Mouse (Mus musculus): ENCODE results near the gene Araf.
"Not testable (repeated sequence)": the region's sequence is repeated elsewhere in the genome, so short reads cannot be mapped to it uniquely, and the experiment has no call there.

Araf gene

GRCm38 (mm10) chrX:20797681-20798080, at the start of gene Araf:
Gene Araf, plus strand, starts transcription at chrX:20797814.
- DNase-seq (ENCODE audit: low spot score in 2 of 2): peak in 1 of 2 experiments; percentile 4

DNA sequence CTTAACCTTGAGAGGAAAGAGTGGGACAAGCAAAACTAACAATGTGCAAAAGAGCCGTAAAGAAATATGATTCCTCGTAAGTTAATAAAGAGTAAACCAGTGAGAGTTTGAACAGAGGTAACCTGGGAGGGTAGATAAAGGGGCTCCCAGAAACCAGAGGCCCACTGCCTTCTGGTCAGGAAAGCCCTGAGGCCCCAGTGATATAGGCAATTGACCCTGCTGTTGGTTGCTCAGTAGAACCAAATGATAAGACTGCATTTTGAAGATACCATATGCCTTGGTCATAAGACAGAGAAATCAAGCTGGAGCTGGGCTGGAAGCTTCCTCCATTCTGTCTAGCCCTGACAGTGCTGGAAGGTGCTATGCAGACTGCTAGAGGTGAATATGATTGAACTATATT, 48.8 kb upstream of the Araf start:
- no peak for DNase-seq (ENCODE audit: low spot score in 2 of 2)

GRCm38 (mm10) chrX:20761201-20761600, 36.4 kb upstream of the Araf start:
- DNase-seq (ENCODE audit: low spot score in 2 of 2): no peak

- peak; percentile 79 to 81 for DNase-seq (ENCODE audit: low spot score in 2 of 2)
Observed at GRCm38 (mm10) chrX:20770697-20771381, 26.8 kb upstream of the Araf start.

DNA sequence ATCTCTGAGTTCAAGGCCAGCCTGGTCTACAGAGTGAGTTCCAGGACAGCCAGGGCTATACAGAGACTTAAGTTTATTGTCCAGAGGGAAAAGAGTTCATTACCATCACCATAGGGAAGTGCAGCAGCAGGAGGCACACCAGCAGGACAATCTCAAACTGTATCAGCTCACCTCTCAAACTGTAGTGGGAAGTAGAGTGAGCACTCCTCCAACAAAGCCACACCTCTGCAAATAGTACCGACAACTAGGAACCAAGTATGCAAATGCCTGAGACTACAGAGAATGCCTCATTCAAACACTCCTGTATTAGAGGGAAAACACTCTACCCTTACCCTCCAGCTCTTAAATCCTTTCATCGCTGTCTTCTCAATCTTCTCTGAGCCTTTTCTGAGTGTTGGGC, 25.9 kb upstream of the Araf start:
- no peak for DNase-seq (ENCODE audit: low spot score in 2 of 2)

- no peak for DNase-seq (ENCODE audit: low spot score in 2 of 2)
Observed at GRCm38 (mm10) chrX:20775271-20776016, 22.2 kb upstream of the Araf start.

DNA sequence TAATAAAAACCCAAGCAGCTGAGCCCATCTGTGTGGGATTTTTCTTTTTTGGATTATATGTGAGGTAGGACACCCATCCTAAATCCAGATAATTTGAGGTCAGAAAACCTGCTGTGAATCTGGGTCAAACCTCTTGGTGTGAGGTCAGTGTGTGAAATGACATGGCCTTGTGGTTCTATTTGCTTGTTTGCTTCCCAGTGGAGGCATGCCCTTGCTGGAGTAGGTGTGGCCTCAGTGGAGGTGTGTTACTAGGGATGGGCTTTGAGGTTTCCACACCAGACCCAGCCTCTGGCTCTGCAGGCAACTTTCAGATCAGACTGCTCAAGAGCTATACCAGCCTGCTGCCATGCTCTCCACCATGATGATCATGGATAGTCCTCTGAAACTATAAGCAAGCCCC, 20.0 kb upstream of the Araf start:
- DNase-seq (ENCODE audit: low spot score in 2 of 2): no peak

- no peak for DNase-seq (ENCODE audit: low spot score in 2 of 2)
Observed at GRCm38 (mm10) chrX:20787309-20787708, 10.3 kb upstream of the Araf start.

- no peak for DNase-seq (ENCODE audit: low spot score in 2 of 2)
Observed at GRCm38 (mm10) chrX:20792417-20792816, 5.2 kb upstream of the Araf start.

GRCm38 (mm10) chrX:20793230-20793629, 4.4 kb upstream of the Araf start:
- DNase-seq (ENCODE audit: low spot score in 2 of 2): no peak

- no peak for DNase-seq (ENCODE audit: low spot score in 2 of 2)
Observed at GRCm38 (mm10) chrX:20794229-20794628, 3.4 kb upstream of the Araf start.

DNA sequence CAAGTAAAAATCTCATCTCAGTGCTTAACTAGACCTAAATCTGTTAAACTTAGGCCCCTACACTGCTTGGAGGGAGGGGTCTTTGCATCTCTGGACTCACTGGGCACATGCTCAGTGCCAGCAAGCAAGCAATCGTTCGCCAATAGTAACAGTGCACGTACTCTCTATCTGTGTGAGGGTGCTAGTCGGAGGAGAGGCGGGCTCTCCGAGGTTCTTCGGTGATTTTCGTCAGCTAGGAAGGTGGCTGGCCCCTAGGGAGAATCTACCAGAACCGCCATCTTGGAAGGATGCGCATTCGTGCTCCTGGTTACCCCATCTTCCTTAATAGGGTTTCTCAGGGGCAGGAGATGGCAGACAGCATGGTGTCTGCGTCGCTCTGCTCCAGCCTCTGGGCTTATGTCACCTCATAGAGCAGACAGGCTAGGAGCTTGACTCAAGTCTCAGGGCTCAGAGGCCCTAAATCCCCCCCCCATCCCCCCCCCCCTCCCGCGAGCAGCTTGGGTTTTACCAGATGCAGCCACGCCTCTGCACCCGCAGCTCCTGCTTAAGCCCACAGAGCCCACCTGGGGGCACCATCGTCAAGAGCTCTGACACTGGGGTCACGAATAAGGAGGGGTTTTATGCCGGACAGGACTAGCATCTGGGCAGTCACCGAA, 655 bp downstream of the Araf start:
- peak; percentile 56 to 57 for DNase-seq (ENCODE audit: low spot score in 2 of 2)

GRCm38 (mm10) chrX:20798797-20799147, 1.2 kb downstream of the Araf start:
- no peak for DNase-seq (ENCODE audit: low spot score in 2 of 2)

GRCm38 (mm10) chrX:20801456-20801855, 3.8 kb downstream of the Araf start:
- no peak for DNase-seq (ENCODE audit: low spot score in 2 of 2)

DNA sequence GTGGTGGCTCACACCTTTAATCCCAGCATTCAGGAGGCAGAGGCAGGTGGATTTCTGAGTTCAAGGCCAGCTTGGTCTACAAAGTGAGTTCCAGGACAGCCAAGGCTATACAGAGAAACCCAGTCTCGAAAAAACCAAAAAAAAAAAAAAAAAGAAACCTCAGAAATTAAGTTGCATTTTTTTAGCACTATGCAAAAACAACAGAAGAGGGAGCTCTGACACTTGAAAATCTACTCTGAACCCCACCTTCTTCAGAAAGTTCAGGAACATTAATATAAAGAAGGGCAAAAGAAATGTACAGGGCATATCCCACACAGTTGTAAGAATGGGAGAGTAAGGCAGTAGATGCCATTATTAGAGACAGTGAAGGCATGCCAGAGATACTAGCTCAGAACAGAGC, 6.7 kb downstream of the Araf start:
- DNase-seq (ENCODE audit: low spot score in 2 of 2): not testable (repeated sequence)

- DNase-seq (ENCODE audit: low spot score in 2 of 2): no peak
Observed at GRCm38 (mm10) chrX:20806295-20806694, 8.7 kb downstream of the Araf start.

GRCm38 (mm10) chrX:20816974-20817373, 19.4 kb downstream of the Araf start:
- peak in 1 of 2 experiments; percentile 5 for DNase-seq (ENCODE audit: low spot score in 2 of 2)

DNA sequence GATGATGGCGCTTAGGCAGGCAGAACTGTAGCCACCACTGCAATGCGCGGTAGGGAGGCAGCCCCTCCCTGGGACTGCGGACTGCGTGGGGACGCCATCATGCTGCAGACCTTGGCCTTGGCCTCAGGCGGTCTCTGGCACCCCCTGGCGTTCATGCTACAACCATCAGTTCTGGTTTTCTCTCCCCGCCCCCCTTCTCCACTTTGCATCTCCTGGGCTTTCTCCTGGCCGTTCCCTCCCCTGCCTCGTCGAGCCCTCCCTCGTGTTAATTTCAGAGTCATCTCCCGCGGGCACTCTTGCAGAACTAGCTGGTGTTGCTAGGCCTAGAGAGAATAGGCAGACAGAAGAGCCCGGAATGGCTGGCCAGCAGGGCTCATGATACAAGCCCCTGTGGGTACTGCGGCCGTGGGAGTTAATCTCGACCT, 21.6 kb downstream of the Araf start:
- DNase-seq (ENCODE audit: low spot score in 2 of 2): peak; percentile 62 to 77

DNA sequence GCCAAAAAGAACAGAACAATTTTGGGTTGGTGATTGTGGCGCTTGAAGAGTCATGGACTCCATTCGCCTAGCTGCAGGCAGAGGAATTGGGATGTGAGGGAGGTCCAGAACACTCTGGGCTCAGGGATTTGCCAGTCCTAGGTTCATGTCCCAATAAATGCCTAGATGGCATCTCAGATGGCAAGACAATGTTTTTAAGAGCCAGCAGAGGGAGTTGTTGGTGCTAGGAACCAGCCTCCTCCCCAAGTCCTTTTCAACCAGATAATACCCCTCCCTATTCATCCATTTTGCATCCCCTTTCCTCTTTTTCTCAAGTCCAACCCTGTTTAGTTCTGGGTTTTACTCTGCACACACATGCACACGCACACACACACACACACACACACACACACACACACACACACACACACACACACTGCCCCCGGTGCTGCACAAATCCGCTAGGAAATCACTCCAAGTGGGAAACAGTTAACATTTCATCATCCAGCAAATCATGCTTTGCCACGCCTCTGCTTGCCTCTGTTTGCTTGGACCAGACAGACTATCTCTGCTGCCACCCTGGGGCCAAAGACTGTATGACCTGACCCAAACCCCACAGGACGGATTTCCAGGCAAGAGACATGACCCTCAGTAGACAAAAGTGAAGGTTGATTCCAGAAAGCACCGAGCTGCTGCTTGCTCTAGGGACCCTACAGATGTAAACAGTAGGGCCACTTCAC, 22.3 kb downstream of the Araf start:
- DNase-seq (ENCODE audit: low spot score in 2 of 2): peak in 1 of 2 experiments; percentile 14

GRCm38 (mm10) chrX:20828934-20829333, 31.3 kb downstream of the Araf start:
- peak; percentile 15 to 43 for DNase-seq (ENCODE audit: low spot score in 2 of 2)

DNA sequence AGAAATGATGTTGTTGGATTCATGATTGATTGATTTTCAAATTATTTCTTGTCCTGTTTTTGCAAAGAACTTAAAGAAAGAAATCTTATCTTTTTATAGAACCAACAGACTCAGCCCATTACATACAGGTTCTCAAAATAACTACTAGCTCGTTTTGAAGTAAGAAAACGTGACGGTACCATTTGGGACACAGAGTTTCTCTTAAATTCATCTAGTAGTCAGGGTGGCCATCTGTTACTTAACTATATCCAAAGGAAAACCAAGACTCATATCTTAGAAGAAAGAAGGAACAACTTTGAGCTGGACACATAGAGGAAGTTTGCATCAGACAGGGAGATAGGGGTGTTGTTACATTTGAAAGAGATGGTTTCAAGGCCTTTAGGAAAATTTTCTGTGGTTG, 49.6 kb downstream of the Araf start:
- DNase-seq (ENCODE audit: low spot score in 2 of 2): no peak

DNA sequence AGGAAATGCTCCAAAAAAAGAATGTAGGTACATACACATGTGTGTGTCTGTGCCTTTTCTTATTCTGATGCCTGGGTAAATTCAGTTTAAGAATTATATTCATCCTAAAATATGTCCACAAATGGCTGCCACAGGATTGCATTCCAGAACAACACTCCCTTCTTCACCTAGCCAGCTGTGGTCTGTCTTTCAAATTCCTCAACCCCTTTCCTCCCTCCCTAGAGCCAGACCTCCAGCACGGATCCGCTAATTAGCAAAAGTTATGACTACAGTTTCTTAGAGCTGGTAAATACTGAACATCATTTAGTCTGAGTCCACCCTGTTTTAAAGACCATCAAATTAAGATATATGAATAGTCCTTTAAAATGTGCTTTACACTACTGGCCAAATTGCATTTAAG, 50.2 kb downstream of the Araf start:
- no peak for DNase-seq (ENCODE audit: low spot score in 2 of 2)

Data from frontal cortex, postnatal 25 days (tissue).